In the genomic region with DNA sequence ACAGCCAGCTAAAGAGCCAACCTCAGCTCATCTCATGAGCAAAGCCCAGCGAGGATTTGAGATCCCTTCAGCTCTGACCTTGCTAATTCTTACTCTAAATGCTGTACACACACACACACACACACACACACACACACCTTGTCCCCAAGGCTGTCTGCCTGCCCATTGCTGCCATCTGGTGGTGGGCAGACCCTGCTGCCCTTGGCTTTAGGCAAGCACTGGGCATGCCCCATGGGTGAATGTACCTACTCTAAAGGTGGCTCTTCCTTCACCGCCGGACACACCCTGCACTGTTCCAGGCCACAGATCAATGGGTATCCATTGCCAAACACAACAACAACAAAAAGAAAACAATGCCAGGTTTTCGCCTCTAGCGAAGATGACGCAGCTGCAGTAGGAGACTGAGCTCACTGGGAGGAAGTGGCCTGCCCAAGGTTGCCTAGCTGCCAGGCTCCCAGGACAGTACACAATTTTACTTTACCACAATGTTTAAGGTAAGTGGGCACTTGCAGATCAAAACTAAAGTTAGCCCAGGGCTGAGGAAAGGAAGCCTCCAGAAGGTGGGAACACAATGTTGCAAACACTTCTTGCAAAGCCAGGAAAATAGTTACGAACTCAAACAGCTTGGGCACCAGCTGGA, we compare ENCODE assay signal across 8 mouse cellular contexts. TPM values are rescaled to one million over a fixed set of nuclear protein-coding genes. Genes with fewer than 3 reads are reported as not detected.
DNase-seq lines count a peak whose midpoint lies in the region; ATAC-seq lines count a peak whose summit lies in the region.

No protein-coding gene starts in this region.

- H3K4me3 ChIP-seq in hindbrain, embryonic 10.5 days = no peak overlapping the region
- no peak overlapping the region for H3K4me3 ChIP-seq in hindbrain, embryonic 16.5 days (ENCODE audit: low read length)
- H3K4me3 ChIP-seq in neural tube, embryonic 14.5 days (ENCODE audit: low read depth, low read length) = no peak overlapping the region

- no peak overlapping the region for H3K4me2 ChIP-seq in hindbrain, embryonic 16.5 days (ENCODE audit: low read length)
- no peak overlapping the region for H3K4me2 ChIP-seq in neural tube, embryonic 14.5 days (ENCODE audit: low read depth, low read length)

- 86% methylated on average over 7 of the region's 7 CpGs for WGBS in hindbrain, embryonic 10.5 days
- 80% methylated on average over 7 of the region's 7 CpGs for WGBS in hindbrain, embryonic 16.5 days
- 85% methylated on average over 7 of the region's 7 CpGs for WGBS in neural tube, embryonic 14.5 days

- no peaks in the 10 kb centered on the region for H3K9me3 ChIP-seq in hindbrain, embryonic 10.5 days
- H3K9me3 ChIP-seq in hindbrain, embryonic 16.5 days (ENCODE audit: control insufficient read depth, low read length) = no peaks in the 10 kb centered on the region
- H3K9me3 ChIP-seq in neural tube, embryonic 14.5 days (ENCODE audit: control insufficient read depth, low read length) = no peaks in the 10 kb centered on the region

- no peak overlapping the region for H3K9ac ChIP-seq in hindbrain, embryonic 16.5 days (ENCODE audit: low read depth, low read length)
- H3K9ac ChIP-seq in neural tube, embryonic 14.5 days (replicated peaks; ENCODE audit: low read depth, low read length) = no peak overlapping the region

- DNase-seq in hindbrain, embryonic 10.5 days (ENCODE audit: low spot score) = peak; percentile 72
- peak; percentile 94 to 98 for DNase-seq in cerebellum, postnatal 25 days
- DNase-seq in gastrocnemius, postnatal 25 days = peak; percentile 52
- peak; percentile 84 to 86 for DNase-seq in kidney, postnatal 25 days
- peak; percentile 53 to 56 for DNase-seq in lung, adult 18-20 months
- peak; percentile 91 for DNase-seq in testis, postnatal 10 days (ENCODE audit: low spot score)

- no peak for ATAC-seq in hindbrain, embryonic 16.5 days
- ATAC-seq in neural tube, embryonic 14.5 days (ENCODE audit: low read depth) = peak; percentile 33; the same call in 1 of the 2 replicates

- peaks cover 2% of the 10 kb centered on the region; the same call in 1 of the 2 replicates for H3K36me3 ChIP-seq in hindbrain, embryonic 10.5 days
- peaks cover 2% of the 10 kb centered on the region; the same call in 1 of the 2 replicates for H3K36me3 ChIP-seq in hindbrain, embryonic 16.5 days (ENCODE audit: control insufficient read depth, insufficient read depth, low read length)
- peaks cover 3% of the 10 kb centered on the region; the same call in 1 of the 2 replicates for H3K36me3 ChIP-seq in neural tube, embryonic 14.5 days (ENCODE audit: control insufficient read depth, insufficient read depth, low read length)

- no peak overlapping the region for H3K27ac ChIP-seq in hindbrain, embryonic 10.5 days
- no peak overlapping the region; the same call in 1 of the 2 replicates for H3K27ac ChIP-seq in hindbrain, embryonic 16.5 days (ENCODE audit: low read depth, low read length)
- no peak overlapping the region for H3K27ac ChIP-seq in neural tube, embryonic 14.5 days (ENCODE audit: low read depth, low read length)

- H3K4me1 ChIP-seq in hindbrain, embryonic 10.5 days (replicated peaks) = peaks cover 20% of the 10 kb centered on the region
- peaks cover 8% of the 10 kb centered on the region for H3K4me1 ChIP-seq in hindbrain, embryonic 16.5 days (ENCODE audit: control insufficient read depth, insufficient read depth, low read depth, low read length)
- H3K4me1 ChIP-seq in neural tube, embryonic 14.5 days (ENCODE audit: control insufficient read depth, insufficient read depth, low read length) = peaks cover 1% of the 10 kb centered on the region

- H3K27me3 ChIP-seq in hindbrain, embryonic 10.5 days (ENCODE audit: insufficient read depth, poor library complexity, severe bottlenecking) = no peaks in the 10 kb centered on the region; the same call in 1 of the 2 replicates
- no peaks in the 10 kb centered on the region for H3K27me3 ChIP-seq in hindbrain, embryonic 16.5 days (replicated peaks; ENCODE audit: control insufficient read depth, insufficient read depth, low read length)
- no peaks in the 10 kb centered on the region for H3K27me3 ChIP-seq in neural tube, embryonic 14.5 days (ENCODE audit: control insufficient read depth, insufficient read depth, low read length)

RNA-seq across cellular contexts. Expression of a gene that starts 33.1 kb away (rescaled TPM):
- 16.2 and 18.7 TPM in 2 replicates for polyA plus RNA-seq in hindbrain, embryonic 10.5 days (2016; fragmentation: Nextera tagmentation; extraction: Ambion mirVana)
- 42.2 and 50.6 TPM in 2 replicates for polyA plus RNA-seq in hindbrain, embryonic 16.5 days (2015; fragmentation: Nextera tagmentation; extraction: Ambion mirVana)
- total RNA-seq in gastrocnemius, postnatal 25 days (2021) = 1 to 10 TPM; 3.9 to 4.6 TPM
- polyA plus RNA-seq in neural tube, embryonic 14.5 days (2014; fragmentation: Nextera tagmentation; extraction: Ambion mirVana) = 35.8 and 46.3 TPM in 2 replicates
